Mouse (Mus musculus) limb, embryonic 13.5 days (tissue): ENCODE data around the gene Pou3f1. TPM values are rescaled to one million over a fixed set of nuclear protein-coding genes. Genes with fewer than 3 reads are reported as not detected.

Experiments used
- ATAC-seq: fragments of 200-750 bp; cut with Nextera tagmentation; 2 replicates; pipeline ENCODE4 v1.8.0; 2017; ENCODE audit warnings: low read depth, moderate number of reproducible peaks, moderate TSS enrichment; ENCODE audit not compliant: low FRiP score
- H3K27ac ChIP-seq: fragments of 300-500 bp; sonication (generic); 2 replicates; pipeline ENCODE4 v1.5.1; 2015; ENCODE audit warnings: inconsistent platforms, mild to moderate bottlenecking, moderate library complexity
- H3K27me3 ChIP-seq: fragments of 300-500 bp; sonication (generic); 2 replicates; pipeline ENCODE4 v1.6.1; 2015; ENCODE audit warnings: mild to moderate bottlenecking, inconsistent platforms
- H3K36me3 ChIP-seq: fragments of 300-500 bp; sonication (generic); 2 replicates; pipeline ENCODE4 v1.6.1; 2015; ENCODE audit warnings: inconsistent platforms, mild to moderate bottlenecking, moderate library complexity
- H3K4me1 ChIP-seq: fragments of 300-500 bp; sonication (generic); 2 replicates; pipeline ENCODE4 v1.6.1; 2015; ENCODE audit warnings: inconsistent platforms
- H3K4me2 ChIP-seq: fragments of 300-500 bp; sonication (generic); replicated peaks from 2 replicates; pipeline ENCODE4 v1.6.1; 2015; ENCODE audit warnings: inconsistent platforms, mild to moderate bottlenecking, moderate library complexity
- H3K4me3 ChIP-seq: fragments of 300-500 bp; sonication (generic); 2 replicates; pipeline ENCODE4 v1.5.1; 2015; ENCODE audit warnings: moderate library complexity, mild to moderate bottlenecking, inconsistent platforms
- H3K9ac ChIP-seq: fragments of 300-500 bp; sonication (generic); 2 replicates; pipeline ENCODE4 v1.6.1; 2015; ENCODE audit warnings: mild to moderate bottlenecking, inconsistent platforms
- H3K9me3 ChIP-seq: fragments of 300-500 bp; sonication (generic); 2 replicates; pipeline ENCODE4 v1.6.1; 2016; ENCODE audit warnings: inconsistent platforms
- WGBS: fragments of 180-500 bp; shearing (Covaris S2); methylation state at CpG from one replicate; pipeline ENCODE4 v1.1.7; 2015; 5-methylcytosine and 5-hydroxymethylcytosine counted together
- polyA plus RNA-seq: library from polyadenylated mRNA; unstranded; fragments of >200 nt; fragmentation: Nextera tagmentation; extraction: Ambion mirVana; gene quantifications from 2 replicates; pipeline ENCODE4 v1.2.1, GENCODE M21; 2015

Pou3f1 gene
- polyA plus RNA-seq, 1 experiment from 2014 or later = 0.99 TPM

DNA sequence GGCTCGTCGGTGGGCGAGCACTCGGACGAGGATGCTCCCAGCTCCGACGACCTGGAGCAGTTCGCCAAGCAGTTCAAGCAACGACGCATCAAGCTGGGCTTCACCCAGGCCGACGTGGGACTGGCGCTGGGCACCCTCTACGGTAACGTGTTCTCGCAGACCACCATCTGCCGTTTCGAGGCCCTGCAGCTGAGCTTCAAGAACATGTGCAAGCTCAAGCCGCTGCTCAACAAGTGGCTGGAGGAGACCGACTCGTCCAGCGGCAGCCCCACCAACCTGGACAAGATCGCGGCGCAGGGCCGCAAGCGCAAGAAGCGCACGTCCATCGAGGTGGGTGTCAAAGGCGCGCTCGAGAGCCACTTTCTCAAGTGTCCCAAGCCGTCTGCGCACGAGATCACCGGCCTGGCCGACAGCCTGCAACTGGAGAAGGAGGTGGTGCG is 1.8 kb downstream of the Pou3f1 start:
- H3K4me2 ChIP-seq = peak overlapping the region; percentile 97
- no peak overlapping the region for H3K9ac ChIP-seq
- peaks cover 94% of the 10 kb centered on the region for H3K27me3 ChIP-seq
- ATAC-seq = no peak
- no peaks in the 10 kb centered on the region for H3K36me3 ChIP-seq
- H3K27ac ChIP-seq = no peak overlapping the region
- WGBS = under 1% methylated on average over 39 of the region's 39 CpGs
- H3K9me3 ChIP-seq = no peaks in the 10 kb centered on the region
- H3K4me1 ChIP-seq = peaks cover 26% of the 10 kb centered on the region
- peak overlapping the region; percentile 61 for H3K4me3 ChIP-seq

DNA sequence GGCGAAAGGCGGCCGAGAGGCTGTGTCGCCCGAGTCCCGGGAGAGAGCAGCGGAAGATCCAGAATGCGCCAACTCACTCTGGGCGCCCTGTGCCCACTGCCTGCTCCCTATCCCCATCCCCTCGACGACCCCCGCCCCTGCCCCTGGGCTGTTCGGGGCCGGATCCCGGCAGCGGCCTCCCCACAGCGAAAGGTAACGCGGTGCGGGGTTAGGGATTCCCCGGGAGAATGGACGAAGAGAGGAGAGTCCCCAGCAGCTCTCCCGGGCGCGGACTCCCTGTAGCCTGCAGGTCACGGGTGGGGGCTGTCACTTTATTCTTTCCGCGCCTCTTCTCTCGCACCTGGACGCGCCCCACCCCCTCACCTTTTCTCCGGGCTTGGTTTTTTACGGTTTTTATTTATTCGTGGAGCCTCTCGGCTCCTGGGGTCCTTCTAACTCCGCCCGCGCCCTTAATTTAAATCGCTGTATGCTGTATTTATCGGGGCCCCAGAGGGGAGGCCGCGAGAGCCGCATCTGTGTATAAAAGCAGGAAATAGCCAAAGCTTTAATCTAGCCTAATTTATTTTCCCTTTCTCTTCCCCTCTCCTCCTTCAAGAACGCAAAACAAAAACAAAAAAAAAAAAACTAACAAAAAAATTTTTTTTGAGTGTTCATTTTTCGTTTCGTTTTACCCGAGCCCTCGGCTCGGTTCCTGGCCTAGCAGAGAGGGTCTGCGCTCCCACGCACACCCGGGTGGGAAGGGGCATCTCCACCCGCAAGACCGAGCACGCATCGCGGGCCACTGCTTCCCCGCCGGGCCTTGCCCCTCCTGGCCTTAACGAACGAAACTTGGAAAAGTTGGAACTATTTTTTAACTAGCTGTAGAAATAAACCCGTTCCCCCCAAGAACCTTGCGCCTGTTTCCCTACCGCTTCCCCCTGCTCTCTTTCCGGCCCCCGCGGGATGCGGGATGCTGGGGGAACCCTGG is 2.9 kb downstream of the Pou3f1 start:
- Histone ChIP-seq H3K27ac (no peak overlapping the region), H3K27me3 (peaks cover 94% of the 10 kb centered on the region), H3K36me3 (no peaks in the 10 kb centered on the region), H3K4me1 (peaks cover 26% of the 10 kb centered on the region), H3K4me3 (peak overlapping the region; percentile 61), H3K9me3 (no peaks in the 10 kb centered on the region), H3K4me2 (peak overlapping the region; percentile 97), H3K9ac (peak overlapping the region; percentile 19; the same call in 1 of the 2 replicates)
- ATAC-seq = no peak
- under 1% methylated on average over 68 of the region's 68 CpGs for WGBS

DNA sequence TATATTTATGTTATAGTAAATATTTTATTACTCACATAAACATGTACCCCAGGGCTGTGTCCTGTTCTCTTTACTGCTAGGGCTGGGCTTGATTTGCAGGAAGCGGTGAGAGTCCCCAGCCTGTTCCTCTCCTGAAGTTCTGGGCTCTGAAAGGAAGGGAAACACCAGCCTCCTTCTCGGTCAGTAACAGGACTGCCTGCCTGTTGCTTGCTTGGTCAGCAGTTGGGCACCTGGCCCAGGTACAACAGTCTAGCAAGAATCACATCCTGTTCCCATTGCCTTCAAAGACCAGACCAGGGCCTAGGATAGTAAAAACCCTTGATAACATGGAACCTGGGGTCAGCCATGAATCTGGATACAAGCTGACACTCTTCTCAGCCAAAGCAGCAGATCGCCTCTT is 4.0 kb downstream of the Pou3f1 start:
- 41% methylated on average over 3 of the region's 3 CpGs for WGBS
- H3K4me3 ChIP-seq = no peak overlapping the region
- H3K36me3 ChIP-seq = no peaks in the 10 kb centered on the region
- no peak overlapping the region for H3K27ac ChIP-seq
- no peak for ATAC-seq
- no peak overlapping the region for H3K4me2 ChIP-seq
- peaks cover 94% of the 10 kb centered on the region for H3K27me3 ChIP-seq
- peaks cover 26% of the 10 kb centered on the region for H3K4me1 ChIP-seq
- no peaks in the 10 kb centered on the region for H3K9me3 ChIP-seq
- no peak overlapping the region for H3K9ac ChIP-seq

DNA sequence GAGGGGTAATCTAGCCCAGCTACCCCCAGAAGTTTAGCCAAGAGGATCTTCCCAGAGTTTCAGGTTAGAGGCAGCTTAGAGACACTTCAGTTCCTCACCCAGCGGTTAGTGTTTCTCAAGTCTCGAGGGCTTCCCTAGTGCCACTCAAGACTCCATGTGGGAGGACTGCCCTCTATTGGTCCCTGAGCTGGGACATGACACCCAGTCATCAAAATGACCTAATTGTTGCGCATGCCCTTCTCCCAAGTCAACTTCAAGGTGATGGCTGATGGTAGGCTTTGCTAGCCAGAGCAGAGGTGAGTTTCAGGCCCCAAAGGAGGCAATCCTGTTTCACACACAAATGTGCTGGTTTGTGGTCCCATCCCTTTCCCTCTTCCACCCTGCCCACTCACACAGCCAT is 6.4 kb downstream of the Pou3f1 start:
- peaks cover 96% of the 10 kb centered on the region for H3K27me3 ChIP-seq
- ATAC-seq = no peak
- peaks cover 14% of the 10 kb centered on the region for H3K4me1 ChIP-seq
- no peak overlapping the region for H3K27ac ChIP-seq
- WGBS = 62% methylated on average over 3 of the region's 3 CpGs
- H3K4me3 ChIP-seq = no peak overlapping the region
- H3K9ac ChIP-seq = no peak overlapping the region
- H3K36me3 ChIP-seq = no peaks in the 10 kb centered on the region
- H3K9me3 ChIP-seq = no peaks in the 10 kb centered on the region
- no peak overlapping the region for H3K4me2 ChIP-seq

DNA sequence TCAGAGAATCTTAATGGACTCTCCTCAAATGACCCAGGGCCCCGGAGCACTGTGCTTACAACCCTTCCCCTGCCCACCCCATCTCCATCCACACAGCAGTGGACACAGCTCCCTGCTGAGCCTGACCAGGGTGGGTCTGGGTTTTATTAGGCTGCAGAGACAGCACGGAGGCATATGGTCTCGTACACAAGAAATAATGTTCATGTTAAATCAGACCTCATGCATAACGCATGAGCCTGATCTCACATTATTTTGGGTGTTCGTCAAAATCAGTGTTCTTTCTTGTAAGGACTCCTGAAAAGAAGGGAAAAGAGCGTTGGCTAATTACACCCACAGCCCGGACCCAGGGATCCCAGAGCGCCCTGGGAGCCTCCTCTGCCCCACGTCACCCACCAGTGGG is 7.6 kb downstream of the Pou3f1 start:
- H3K27me3 ChIP-seq = peaks cover 96% of the 10 kb centered on the region
- no peak overlapping the region for H3K27ac ChIP-seq
- no peak overlapping the region for H3K4me2 ChIP-seq
- no peak overlapping the region for H3K9ac ChIP-seq
- H3K36me3 ChIP-seq = no peaks in the 10 kb centered on the region
- ATAC-seq = no peak
- H3K9me3 ChIP-seq = no peaks in the 10 kb centered on the region
- peaks cover 8% of the 10 kb centered on the region for H3K4me1 ChIP-seq
- no peak overlapping the region for H3K4me3 ChIP-seq
- WGBS = 53% methylated on average over 9 of the region's 9 CpGs

DNA sequence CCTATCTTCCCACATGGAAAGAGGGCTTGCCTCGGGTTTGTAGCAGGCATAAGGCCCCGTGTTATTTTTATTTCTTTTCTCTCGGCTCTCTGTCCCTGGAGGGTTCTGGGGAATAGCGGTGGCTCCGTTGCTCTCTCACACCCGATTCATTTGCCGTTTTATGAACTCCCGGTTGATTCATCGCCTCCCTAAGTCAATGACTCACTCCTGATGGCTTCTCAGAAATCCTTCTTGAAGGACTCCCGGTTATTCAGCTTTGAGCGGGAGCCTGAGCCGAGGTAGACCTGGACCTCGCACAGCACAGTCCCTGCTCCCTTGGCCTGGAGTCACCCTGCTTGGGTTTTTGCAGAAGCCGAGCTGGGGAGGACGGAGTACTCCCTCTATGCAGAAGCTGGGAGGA is 8.0 kb downstream of the Pou3f1 start:
- Histone ChIP-seq H3K36me3 (no peaks in the 10 kb centered on the region), H3K27me3 (peaks cover 95% of the 10 kb centered on the region), H3K4me3 (no peak overlapping the region), H3K4me1 (peaks cover 4% of the 10 kb centered on the region), H3K4me2 (no peak overlapping the region), H3K9ac (no peak overlapping the region), H3K27ac (no peak overlapping the region), H3K9me3 (no peaks in the 10 kb centered on the region)
- 60% methylated on average over 15 of the region's 15 CpGs for WGBS
- ATAC-seq = no peak

DNA sequence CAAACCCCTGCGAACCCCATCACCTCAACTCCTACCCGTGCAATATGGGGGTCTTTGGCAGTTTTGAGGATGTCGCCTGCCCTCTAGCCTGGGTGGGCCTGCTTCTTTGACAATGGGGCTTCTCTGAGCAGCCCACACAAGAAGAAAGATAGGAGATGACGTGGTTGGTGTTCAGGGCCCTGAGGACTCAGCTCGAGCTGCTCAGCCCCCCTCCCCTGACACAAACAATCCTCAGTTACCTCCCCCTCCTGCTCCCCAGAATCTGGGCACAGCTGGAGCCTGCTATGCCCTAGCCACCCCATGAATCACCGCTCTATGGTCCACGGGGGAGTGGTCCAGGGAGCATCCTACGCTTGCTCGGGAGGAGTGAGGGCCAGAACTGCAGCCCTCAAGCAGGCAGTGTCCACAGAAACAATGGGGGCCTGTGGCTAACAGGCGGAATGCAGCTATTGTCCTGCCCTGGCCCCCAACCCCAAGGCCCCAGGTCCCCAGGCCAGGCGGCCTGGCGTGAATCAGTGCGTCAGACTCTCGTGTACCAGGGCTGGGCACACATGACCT is 10.9 kb downstream of the Pou3f1 start:
- Histone ChIP-seq H3K27ac (no peak overlapping the region), H3K4me1 (peaks cover 14% of the 10 kb centered on the region), H3K4me3 (no peak overlapping the region), H3K36me3 (no peaks in the 10 kb centered on the region), H3K27me3 (peaks cover 92% of the 10 kb centered on the region), H3K4me2 (no peak overlapping the region), H3K9ac (no peak overlapping the region), H3K9me3 (no peaks in the 10 kb centered on the region)
- ATAC-seq = no peak
- WGBS = 40% methylated on average over 14 of the region's 14 CpGs

DNA sequence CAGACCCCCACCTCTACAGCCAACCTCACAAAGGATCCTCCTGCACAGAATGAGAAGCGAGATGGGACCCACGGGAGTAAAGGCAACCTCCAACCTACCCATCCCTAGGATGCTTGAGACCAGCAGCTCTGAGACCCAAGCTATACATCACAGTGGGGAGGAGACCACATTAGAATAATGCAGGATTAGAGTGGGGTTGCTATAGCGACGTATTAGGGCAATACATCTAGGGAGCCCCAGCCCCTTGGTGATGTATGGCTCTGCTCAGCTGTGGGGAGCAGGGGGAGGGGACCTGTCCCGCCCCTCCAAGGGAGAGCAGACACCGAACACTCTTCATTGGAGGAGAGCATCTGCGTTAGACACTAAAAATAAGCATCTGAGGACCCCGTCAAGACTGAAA is 11.5 kb downstream of the Pou3f1 start:
- Histone ChIP-seq H3K9ac (no peak overlapping the region), H3K4me2 (no peak overlapping the region), H3K27me3 (peaks cover 92% of the 10 kb centered on the region), H3K9me3 (no peaks in the 10 kb centered on the region), H3K4me3 (no peak overlapping the region), H3K36me3 (no peaks in the 10 kb centered on the region), H3K4me1 (peaks cover 19% of the 10 kb centered on the region), H3K27ac (no peak overlapping the region)
- no peak for ATAC-seq
- WGBS = 16% methylated on average over 8 of the region's 8 CpGs

DNA sequence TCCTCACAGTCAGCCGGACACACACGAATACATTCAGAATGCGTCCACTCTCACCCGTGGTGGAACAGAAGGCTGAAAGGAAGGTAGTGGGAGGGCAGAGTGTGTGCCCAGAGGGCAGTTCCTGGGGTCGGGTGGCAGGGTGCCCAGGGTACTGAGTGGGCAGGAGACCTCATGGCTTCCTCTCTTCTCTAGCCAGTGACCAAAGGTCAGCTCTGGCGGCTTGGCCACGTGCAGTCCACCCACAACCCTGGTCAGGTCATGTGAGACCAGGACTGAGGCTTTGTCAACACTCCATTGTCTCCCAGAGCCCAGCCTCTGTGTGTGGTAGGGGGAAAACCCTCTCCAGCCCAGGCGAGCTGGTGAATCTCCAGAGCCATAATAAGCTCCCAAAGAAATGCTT is 13.6 kb downstream of the Pou3f1 start:
- Histone ChIP-seq H3K9me3 (no peaks in the 10 kb centered on the region), H3K4me3 (no peak overlapping the region), H3K9ac (no peak overlapping the region), H3K36me3 (no peaks in the 10 kb centered on the region), H3K27ac (no peak overlapping the region), H3K4me2 (no peak overlapping the region), H3K4me1 (peaks cover 30% of the 10 kb centered on the region), H3K27me3 (peaks cover 85% of the 10 kb centered on the region)
- 86% methylated on average over 8 of the region's 8 CpGs for WGBS
- no peak for ATAC-seq

DNA sequence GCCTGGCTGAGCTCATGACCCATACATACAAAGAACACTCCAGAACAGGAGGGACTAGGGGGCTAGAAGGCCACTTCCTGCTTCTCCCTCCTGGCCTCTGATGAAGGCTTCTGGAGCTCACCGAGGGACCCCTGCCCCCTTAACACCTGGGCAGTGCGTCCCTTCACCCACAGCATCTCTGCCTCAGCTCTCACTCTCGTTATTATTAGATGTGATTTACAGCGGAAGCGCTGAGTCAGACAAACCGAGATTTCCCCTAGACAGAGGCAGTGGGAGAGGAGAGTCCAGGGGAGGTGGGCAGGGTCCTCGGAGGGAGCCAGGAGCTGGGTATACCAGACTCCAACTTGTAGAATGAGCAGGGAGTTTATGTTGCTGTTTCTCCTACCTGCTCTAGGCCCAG is 15.0 kb downstream of the Pou3f1 start:
- Histone ChIP-seq H3K36me3 (peaks cover 4% of the 10 kb centered on the region), H3K27me3 (peaks cover 71% of the 10 kb centered on the region), H3K4me3 (no peak overlapping the region), H3K9ac (0 out of 2 replicates have a peak overlapping the region, but pooled peaks have one; percentile 13), H3K9me3 (no peaks in the 10 kb centered on the region), H3K4me2 (peak overlapping the region; percentile 64; the same call in 1 of the 2 replicates), H3K27ac (no peak overlapping the region), H3K4me1 (peaks cover 30% of the 10 kb centered on the region)
- ATAC-seq = no peak
- 15% methylated on average over 7 of the region's 7 CpGs for WGBS

DNA sequence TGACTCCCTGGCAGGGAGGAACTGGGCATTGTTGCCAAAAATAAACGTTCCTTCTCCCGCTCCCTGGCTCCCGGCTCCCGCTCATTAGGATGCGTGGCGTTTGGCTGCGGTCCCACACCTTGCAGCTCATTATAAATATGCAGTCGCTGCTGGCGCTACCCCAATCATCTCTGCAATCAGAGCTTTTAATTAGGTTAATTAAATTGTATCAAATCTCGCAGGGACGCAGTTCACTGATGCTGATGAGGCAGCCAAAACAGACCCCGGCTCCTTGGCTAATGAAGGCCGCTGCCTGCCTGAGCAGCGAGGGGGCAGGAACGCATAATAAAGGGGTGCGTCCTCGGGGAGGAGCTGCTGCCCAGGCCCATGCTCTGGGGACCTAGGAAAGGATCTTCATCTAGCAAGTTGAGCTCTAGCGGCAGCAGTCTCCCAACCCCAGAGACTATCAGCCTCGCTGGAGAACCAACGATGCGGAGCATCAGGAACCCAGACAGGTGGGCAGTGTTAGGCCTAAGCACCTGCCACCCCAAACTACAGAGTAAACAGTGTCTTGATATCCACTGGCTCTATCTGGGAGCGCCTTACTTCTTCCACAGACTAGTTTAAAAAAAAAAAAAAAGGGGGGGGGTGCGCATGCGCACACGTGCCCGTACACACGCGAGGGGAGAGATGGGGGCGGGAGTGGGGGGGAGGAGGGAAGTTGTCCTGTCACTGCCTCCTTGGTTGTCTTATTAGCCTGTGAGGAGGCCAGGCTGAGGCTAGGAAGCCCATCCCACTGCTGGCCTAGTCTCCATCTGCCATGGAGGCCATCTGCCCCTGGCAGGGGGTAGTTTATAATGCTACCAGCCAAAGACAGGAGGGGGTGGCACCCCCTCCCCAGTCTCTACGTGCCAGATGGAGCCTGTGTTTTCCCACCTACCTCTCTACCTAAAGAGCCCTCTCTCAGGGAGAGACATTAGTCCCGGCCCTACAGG is 16.0 kb downstream of the Pou3f1 start:
- H3K27ac ChIP-seq = no peak overlapping the region
- no peaks in the 10 kb centered on the region for H3K9me3 ChIP-seq
- WGBS = 3% methylated on average over 29 of the region's 31 CpGs
- no peak for ATAC-seq
- peak overlapping the region; percentile 56 for H3K9ac ChIP-seq
- H3K4me2 ChIP-seq = peak overlapping the region; percentile 64
- H3K4me1 ChIP-seq = peaks cover 30% of the 10 kb centered on the region
- H3K36me3 ChIP-seq = peaks cover 15% of the 10 kb centered on the region
- peaks cover 61% of the 10 kb centered on the region for H3K27me3 ChIP-seq
- H3K4me3 ChIP-seq = peak overlapping the region; percentile 27
